Mouse (Mus musculus) common myeloid progenitor, adult 5-6 weeks (primary cell): ENCODE measurements around the gene Hsd3b7. TPM values are rescaled to one million over a fixed set of nuclear protein-coding genes. Genes with fewer than 3 reads are reported as not detected.
A peak's percentile ranks its signal among the peaks of the same experiment; 100 is the strongest.
"Not testable (repeated sequence)": the region's sequence is repeated elsewhere in the genome, so short reads cannot be mapped to it uniquely, and the experiment has no call there.

ENCODE experiments used
- ATAC-seq: replicated peaks from 2 replicates; pipeline ENCODE4 v1.8.0; 2016; ENCODE audit warnings: low read depth, mild to moderate bottlenecking, moderate TSS enrichment, inconsistent platforms; ENCODE audit not compliant: poor library complexity, severe bottlenecking
- total RNA-seq: library from RNA; stranded (forward); fragments of 200-1000, 187-1606 nt; gene quantifications from 2 replicates; pipeline ENCODE4 v1.2.3, GENCODE M21; 2017

Gene Hsd3b7
- total RNA-seq, 1 experiment from 2014 or later = 52.3 TPM

DNA sequence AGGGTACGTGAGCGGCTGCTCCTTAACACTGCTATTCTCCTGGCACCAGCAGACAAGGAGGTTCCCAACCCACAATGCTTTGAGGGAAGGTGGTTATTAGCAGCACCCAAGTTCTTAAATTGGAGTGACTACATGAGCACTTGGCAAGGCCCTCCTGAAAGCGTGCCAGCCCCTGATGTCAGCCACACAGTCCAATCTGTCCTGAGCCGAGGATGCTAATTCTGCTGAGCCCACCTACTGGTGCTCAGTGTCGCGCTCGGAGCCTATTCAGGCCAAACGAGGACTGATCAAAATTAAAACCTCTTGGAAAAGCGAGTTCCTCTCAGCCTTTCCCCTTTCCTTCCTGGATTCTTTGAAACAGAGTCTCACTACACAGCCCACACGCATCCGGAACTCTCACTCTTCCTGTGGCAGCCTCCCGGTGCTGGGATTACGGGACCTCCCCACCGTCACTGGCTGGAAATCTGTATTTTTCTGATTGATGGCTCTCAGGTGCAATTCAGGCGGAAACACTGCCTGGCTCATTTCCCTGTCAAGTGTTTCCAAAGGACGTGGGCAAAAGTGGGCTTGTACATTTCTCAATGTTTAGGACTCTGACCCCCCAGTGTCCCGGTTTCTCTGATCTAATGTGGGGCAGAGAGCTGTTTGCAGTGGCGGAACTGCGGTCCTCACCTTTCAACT lies 14.0 kb downstream of the Hsd3b7 start:
- ATAC-seq = no peak

DNA sequence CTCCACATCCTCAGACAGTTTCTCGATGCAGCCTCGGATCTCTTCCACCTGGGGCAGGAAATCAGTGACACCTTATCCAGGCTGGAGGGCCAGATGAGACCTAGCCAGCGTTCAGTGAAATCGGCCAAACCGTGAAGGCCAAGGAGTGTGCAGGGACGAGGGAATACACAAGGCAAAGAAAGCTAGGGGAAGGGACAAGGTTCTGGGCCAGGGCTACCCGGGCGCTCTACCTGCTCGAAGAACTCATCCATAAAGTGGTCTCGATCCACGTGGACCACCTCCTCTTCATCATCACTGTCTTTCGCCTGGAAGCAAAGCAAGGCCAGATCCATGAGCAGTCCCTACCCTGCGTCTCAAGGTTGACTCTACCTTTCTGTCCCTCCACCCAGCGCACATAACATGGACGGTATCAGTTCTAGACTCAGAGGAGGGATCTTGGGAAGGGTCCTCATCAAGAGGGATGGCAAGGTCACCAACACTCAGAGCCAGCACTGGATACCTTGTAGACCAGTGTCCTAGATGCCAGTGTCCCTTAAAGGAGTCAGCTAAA lies 14.8 kb downstream of the Hsd3b7 start:
- ATAC-seq = no peak

DNA sequence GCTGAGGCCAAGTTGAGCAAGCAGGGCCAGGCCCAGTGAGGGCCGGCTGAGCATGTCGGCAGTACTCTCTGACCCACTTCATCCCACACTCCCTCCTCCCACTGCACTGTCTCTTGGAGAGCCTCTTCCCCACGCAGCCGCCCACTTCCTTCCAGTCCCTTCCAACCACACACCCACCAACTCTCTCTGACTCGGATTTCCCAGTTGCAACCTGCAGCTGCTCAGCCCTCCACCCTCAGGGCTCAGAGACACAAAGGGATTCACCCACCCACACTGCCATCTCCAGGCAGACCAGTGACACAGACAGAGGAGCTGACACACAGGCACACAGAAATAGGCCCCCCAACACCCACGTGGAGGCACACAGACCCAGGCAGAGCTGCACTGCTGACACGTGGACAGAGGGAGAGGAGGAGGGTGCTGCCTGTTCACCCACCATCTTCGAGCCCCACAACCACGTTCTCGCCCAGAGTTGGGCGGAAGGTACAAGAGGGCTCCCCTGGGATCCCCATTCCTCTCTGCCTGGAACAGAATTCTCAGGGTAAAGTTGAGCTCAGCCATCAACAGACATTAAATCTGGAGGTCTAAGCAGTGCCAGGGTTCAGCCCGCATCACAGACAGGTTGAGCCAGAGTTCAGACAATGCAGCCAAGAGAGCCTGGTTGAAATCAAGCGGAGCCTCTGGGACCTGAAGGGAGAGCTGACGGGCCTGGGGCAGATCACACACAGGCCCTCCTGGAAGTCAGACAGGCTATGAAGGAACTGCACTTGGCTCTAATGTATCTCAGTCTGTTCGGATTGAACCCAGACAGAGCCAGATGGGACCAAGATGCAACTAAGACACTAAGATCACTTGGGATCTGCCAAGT lies 15.8 kb downstream of the Hsd3b7 start:
- peak; percentile 94 for ATAC-seq

DNA sequence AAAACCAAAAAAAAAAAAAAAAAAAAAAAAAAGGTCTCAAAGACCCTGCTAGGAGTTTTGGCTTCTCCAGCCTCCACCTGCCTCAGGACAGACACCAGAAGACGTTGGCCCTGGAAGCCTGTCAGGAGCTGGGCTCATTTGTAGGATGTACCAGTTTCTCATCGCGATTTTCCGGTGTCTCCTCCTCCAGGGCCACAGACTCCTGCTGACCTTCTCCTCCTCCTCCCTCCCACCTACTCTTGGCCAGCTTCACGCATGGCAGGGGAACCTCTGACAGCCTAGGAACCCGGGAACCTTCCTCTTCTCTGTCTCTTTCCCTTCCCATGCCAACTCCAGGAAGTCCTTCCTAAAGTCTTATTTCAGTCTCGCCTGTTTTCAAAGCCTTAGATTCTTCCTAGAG lies 16.6 kb downstream of the Hsd3b7 start:
- no peak for ATAC-seq

DNA sequence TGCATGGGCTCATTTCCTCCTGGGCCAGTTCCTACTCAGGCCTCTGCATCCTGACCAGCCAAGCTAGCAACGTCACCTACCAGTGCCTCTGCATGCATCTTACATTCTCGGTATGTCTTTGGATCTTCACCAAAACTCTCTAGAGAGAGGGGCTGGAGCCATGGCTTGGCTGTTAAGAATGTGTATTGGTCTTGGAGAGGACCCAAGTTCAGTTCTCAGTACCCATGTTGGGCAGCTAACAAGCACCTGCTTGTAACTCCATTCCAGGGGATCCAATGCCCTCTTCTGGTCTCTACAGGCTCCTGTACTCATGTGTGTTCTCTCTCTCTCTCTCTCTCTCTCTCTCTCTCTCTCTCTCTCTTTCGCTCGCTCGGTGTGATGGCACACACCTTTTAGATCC lies 17.4 kb downstream of the Hsd3b7 start:
- ATAC-seq = no peak

DNA sequence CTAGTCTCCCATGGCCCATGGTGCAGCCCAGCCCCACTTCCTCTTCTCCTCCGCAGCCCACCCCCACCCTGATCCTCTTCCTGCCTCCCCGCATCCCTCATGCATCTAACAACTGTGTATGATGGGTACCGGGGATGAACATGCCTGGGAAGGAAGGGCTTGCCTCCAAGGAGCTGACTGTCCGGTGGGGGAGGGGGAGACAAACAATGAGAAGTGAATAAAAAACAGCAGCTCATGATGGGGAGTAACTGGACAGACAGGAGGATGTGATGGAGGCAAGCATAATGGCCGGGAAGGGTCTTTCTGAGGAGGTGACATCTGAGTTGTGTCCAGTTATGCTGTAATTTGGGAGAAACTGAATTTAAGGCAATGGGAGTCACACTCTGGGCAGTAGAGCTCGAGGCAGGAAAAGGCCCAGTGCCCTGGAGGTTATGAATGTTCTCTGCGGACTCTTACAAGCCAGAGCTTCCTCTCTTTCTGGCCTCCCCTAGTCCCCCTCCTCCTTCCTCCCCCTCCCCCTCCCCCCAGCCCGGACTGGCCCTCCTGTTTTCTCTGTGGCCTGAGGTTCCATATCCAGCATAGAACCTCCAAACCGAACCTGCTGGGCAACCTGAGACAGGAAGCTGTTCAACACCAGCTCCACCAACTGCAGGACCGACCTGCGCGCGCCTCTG lies 20.6 kb downstream of the Hsd3b7 start:
- no peak for ATAC-seq

DNA sequence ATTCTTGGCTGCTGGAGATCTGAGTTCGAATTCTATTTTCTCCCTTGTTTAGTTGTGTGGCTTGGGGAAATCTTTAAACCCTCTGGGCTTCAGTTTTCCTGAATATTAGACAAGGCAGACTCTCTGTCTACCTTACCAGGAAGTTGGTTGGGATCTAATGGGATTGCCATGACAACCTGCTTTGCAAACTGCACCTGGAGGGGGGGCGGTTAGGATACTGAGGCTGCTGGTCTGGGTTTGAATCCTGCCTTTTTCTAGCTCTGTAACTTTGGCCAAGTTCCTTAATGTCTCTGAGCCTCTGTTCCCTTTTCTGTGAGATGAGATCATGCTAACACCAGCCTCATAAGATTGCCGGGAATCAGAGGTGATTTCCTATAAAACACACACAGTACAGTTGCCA lies 22.1 kb downstream of the Hsd3b7 start:
- ATAC-seq = no peak

DNA sequence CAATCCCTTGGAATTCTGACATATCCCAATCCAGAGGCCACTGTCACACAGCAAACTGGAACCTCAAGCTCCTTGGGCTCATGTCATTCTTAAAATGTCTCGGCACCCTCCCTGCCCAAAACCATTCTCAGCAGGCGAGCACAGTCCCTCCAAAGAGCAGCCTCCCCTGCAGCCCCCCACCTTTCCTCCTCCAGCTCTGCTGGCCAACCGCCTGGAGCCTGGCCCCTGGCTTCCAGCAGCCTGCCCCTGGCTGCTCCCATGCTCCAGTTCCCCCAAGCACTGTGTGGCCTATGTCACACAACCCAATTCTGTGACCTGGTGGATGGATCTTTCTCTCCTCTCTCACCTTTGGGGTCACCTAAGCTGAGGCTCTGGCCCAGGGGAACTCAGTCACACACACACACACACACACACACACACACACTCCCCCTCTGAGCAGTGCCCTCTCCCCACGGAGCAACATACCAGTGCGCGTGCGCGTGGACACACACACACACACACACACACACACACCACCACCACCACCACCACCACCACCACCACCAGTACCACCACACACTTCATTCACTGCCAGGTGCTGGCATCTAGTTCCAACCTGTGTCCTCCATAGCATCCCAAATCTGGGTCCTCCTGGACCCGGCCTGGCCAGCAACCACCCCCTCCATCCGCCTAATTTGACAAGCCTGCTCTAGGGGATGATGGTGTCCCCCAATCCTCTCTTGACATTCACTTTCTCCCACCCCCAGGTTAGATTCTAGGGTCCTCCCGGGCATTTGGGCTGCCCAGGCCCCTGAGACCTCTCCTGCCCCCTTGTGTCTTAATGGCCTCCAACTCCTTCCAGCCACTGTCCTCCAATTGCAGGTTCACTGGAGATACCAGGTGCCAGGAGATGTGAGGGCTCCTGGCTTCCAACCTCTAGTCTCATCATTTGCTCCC lies 23.1 kb downstream of the Hsd3b7 start:
- ATAC-seq = no peak

DNA sequence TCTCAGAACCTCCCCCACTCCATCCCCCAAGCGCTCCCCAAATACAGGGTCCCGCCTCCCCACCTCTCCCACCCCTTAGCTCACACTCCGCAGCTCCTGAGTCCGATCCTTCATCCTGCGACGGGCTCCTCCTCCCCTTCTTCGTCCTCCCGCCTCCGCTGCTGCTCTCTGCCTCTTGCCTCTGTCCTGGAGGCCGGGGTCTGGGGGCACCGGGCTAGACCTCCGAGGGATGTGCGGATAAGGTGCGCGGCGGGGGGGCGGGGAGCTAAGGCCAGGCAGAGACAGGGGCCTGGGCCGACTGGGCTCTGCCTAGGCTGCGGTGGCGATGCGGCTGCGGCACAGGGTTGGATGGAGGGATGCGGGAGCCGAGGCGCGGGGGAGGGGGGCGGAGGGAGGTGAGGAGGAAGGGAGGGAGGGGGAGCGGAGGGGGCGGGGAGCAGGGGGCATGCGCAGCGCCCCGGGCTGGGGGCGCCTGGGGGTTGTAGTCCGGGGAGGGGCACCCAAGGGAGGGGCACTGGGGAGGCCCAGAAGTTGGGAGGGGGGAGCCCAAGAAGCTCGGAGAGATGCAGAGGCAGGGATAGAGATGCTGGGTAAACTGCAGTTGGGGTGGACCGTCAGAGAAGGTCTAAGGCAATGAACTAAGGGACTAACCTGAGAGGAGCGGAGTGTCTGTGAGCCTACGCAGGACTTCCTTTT lies 23.9 kb downstream of the Hsd3b7 start, which contains the start of the genes Stx4a and Stx1b:
Gene Stx4a, plus strand, starts transcription at position 119 of the 696 bp plus-strand sequence.
Gene Stx1b, minus strand, starts transcription at position 374 of the 696 bp plus-strand sequence.
- ATAC-seq = no peak

DNA sequence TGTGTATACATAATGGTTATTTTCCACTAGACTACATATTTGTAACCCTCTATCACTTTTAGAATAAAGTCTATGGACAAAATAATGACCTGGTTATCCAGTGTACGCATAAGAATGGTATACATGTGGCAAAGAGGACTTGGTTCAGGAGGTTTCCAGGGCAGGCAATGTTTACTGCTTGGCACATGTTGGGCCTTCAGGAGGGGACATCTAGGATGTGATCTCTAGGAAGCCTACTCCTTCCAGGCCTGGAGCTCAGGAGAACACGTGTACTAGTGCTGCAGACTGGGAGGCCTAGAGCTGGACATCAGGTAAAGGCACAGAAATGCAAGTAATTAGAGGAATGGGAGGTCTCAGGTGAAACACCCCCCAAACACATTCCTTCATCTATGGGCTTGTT lies 35.1 kb downstream of the Hsd3b7 start:
- ATAC-seq = no peak

DNA sequence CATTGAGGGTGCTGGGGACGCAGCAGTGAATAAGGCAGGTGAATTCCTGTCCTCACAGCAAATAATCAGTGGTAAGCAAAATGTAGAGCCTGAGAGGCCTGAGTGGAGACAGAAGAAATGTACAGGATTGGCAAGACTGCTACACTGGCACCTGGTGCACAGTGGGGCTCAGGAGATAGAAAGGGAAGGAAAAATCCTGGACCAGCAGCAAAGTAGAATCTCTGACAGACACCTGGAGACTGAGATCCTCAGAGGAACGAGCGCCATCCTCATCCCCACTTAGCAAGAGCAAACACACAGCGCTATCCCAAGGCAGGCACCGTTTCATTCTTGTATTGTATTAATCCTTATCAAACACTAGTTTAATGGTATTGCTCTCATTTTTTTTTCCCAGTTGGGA lies 37.1 kb downstream of the Hsd3b7 start:
- ATAC-seq = no peak

DNA sequence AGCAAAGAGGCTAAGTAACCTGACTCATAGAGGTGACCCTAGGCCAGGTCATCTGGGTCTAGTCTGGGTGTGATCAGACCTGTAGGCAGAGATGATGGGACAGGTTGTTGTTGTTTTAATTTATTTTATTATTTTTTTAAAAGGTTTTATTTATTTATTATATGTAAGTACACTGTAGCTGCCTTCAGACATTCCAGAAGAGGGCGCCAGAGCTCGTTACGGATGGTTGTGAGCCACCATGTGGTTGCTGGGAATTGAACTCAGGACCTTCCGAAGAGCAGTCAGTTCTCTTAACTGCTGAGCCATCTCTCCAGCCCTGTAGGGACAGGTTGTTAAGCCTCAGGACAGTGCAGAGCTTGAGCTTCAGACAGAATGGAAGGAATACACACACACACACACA lies 37.5 kb downstream of the Hsd3b7 start:
- ATAC-seq = not testable (repeated sequence)

DNA sequence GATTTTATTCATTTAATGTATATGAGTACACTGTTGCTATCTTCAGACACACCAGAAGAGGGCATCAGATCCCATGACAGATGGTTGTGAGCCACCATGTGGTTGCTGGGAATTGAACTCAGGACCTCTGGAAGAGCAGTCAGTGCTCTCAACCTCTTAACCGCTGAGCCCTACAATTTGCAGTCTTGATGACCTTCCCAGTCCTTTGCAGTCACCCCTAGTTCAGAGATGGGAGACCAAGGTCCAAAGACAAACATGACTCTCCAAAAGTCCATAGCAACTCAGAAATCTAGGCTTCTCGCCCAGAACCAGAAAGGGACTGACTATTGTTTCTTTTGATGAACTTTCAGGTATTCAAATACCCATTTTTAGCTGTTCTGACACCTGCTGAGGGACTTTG lies 39.6 kb downstream of the Hsd3b7 start:
- ATAC-seq = not testable (repeated sequence)

DNA sequence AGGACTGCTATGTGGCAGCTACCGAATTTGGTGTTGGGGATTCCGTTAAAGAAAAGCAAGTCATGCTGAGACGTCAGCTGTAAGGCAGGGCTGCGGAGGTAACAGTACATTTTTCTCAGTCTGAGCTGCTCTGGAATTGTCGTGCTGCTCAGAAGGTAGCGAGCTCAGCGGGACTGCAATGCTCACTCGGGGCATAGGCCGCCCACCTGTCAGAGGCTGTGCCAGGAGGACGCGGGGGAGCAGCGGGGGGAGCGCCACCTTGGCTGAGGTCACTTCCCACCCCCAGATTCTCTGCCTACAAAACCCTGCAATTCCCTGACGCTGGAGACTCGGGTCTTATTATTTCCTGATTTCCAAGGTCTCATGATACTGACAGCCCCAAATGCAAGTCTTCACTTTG lies 40.5 kb downstream of the Hsd3b7 start:
- peak; percentile 28 for ATAC-seq

DNA sequence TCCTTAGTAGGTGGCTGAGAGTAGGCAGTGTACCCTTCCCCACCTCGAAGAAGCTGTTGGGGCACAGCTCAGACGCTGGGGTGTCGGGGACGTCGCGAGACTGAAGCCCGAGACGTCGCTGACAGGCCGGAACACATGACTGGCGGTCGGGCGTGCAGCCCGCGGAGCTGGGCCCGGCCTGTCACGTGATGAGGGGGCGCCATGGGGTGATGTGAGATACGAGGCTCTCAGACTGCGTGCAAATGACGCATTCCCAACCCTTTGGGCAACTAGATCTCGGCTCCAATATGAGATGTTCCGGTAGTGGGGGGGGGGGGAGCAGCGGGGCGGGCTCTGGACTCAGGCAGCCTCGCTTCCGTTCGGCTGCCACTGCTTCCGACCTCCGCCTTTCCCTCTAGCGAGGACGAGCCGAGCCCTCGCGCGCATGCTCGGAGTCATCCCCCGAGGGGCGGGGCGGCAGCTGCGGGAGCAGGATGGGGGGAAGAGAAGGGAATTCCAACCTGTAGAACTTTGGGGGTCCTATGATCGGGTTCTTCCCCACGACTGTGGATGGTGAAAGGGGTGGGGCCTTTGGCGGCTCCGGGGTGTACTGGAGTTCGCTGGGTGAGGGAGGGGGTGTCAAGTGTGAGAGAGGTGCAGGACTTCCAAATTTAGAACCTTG lies 41.1 kb downstream of the Hsd3b7 start:
- peak; percentile 84 for ATAC-seq

DNA sequence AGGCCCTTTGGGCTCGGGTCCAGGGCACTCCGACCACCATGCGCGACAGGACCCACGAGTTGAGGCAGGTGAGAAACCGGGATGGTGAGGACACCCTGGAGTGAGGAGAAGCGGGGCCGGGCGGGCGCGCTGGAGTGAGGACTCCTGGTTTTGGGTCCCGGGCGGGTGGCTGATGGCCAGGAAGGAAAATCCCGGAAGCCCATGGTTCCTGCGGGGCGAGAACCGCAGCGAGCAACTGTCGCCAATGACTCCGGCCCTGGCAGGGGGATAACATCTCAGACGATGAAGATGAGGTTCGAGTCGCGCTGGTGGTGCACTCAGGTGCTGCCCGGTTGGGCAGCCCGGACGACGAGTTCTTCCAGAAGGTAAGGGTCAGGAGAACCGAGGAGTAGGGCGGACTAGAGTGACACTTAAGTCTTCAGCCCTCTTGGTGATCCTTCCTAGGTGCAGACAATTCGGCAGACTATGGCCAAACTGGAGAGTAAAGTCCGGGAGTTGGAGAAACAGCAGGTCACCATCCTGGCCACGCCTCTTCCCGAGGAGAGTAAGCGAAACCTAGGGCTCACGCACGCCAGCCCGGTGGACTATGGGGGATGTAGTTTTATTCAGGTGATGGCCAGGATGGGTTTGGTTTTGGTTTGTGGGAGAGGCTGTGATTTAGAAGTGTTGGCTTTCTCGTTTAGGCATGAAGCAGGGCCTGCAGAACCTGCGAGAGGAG lies 41.8 kb downstream of the Hsd3b7 start:
- ATAC-seq = peak; percentile 61

DNA sequence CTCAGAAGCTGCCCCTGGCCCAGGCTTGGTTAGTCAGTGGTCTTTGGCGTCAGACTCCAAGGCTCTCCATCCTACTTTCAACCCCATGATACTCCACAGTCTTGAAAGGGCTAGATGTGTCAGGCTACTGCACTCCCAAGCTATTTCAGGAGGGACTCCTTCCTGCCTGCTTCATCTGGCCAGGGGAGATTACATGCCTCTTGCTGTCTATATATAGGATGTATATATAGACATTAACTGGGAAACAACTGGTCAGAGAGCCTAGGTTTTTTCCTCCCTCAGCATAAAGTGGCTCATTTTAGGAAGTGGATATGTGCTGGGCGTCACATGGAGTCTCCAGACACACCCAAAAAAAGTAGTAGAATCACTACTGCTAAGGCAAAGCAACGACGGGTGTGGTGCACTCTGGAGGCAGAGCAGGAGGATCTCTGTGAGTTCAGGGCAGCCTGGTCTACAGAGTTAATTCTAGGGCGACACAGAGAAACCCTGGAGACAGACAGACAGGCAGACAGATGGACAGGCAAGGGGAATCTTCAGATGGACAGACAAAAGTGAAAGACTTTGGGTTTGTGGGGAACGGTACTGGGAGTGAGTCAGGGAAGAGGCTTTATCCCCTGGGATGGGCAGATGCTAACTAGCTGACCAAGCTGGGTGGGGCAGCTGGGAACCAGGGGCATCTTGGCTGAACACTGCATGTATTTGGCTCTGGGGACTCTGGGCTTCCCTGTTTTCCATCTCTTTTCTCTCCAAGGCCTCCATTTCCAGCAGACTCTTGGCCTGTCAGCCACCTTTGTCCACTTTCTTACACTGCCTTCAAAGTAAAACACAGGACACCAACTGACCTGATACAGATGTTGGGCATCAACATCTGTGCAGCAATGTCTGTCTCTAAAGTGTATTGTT lies 49.8 kb downstream of the Hsd3b7 start:
- peak; percentile 52; the same call in 1 of the 2 replicates for ATAC-seq
